Mouse (Mus musculus) embryonic facial prominence, embryonic 12.5 days (tissue): ENCODE results near the gene Camkv. TPM values are rescaled to one million over a fixed set of nuclear protein-coding genes. Genes with fewer than 3 reads are reported as not detected.

Source experiments
- ATAC-seq: fragments of 200-750 bp; cut with Nextera tagmentation; 2 replicates; pipeline ENCODE4 v1.8.0; 2017; ENCODE audit not compliant: insufficient number of reproducible peaks, insufficient read depth, low FRiP score, low TSS enrichment
- H3K27ac ChIP-seq: fragments of 300-500 bp; sonication (generic); 2 replicates; pipeline ENCODE4 v1.5.1; 2016; ENCODE audit warnings: mild to moderate bottlenecking
- H3K27me3 ChIP-seq: fragments of 300-500 bp; sonication (generic); 2 replicates; pipeline ENCODE4 v1.6.1; 2016; ENCODE audit warnings: mild to moderate bottlenecking, moderate library complexity
- H3K36me3 ChIP-seq: fragments of 300-500 bp; sonication (generic); 2 replicates; pipeline ENCODE4 v1.6.1; 2016; ENCODE audit warnings: mild to moderate bottlenecking
- H3K4me1 ChIP-seq: fragments of 300-500 bp; sonication (generic); 2 replicates; pipeline ENCODE4 v1.6.1; 2016
- H3K4me2 ChIP-seq: fragments of 300-500 bp; sonication (generic); replicated peaks from 2 replicates; pipeline ENCODE4 v1.6.1; 2016; ENCODE audit warnings: mild to moderate bottlenecking, moderate library complexity
- H3K4me3 ChIP-seq: fragments of 300-500 bp; sonication (generic); 2 replicates; pipeline ENCODE4 v1.5.1; 2016; ENCODE audit warnings: mild to moderate bottlenecking
- H3K9ac ChIP-seq: fragments of 300-500 bp; sonication (generic); 2 replicates; pipeline ENCODE4 v1.6.1; 2016; ENCODE audit warnings: mild to moderate bottlenecking, moderate library complexity
- H3K9me3 ChIP-seq: fragments of 300-500 bp; sonication (generic); 2 replicates; pipeline ENCODE4 v1.6.1; 2016; ENCODE audit warnings: mild to moderate bottlenecking, moderate library complexity
- WGBS: fragments of 180-500 bp; shearing (Covaris S2); methylation state at CpG from one replicate; pipeline ENCODE4 v1.1.7; 2016; 5-methylcytosine and 5-hydroxymethylcytosine counted together
- polyA plus RNA-seq: library from polyadenylated mRNA; unstranded; fragments of >200 nt; fragmentation: Nextera tagmentation; extraction: Ambion mirVana; gene quantifications from 2 replicates; pipeline ENCODE4 v1.2.1, GENCODE M21; 2016

Camkv gene
- polyA plus RNA-seq, 1 experiment from 2014 or later, result 7.0 TPM

DNA sequence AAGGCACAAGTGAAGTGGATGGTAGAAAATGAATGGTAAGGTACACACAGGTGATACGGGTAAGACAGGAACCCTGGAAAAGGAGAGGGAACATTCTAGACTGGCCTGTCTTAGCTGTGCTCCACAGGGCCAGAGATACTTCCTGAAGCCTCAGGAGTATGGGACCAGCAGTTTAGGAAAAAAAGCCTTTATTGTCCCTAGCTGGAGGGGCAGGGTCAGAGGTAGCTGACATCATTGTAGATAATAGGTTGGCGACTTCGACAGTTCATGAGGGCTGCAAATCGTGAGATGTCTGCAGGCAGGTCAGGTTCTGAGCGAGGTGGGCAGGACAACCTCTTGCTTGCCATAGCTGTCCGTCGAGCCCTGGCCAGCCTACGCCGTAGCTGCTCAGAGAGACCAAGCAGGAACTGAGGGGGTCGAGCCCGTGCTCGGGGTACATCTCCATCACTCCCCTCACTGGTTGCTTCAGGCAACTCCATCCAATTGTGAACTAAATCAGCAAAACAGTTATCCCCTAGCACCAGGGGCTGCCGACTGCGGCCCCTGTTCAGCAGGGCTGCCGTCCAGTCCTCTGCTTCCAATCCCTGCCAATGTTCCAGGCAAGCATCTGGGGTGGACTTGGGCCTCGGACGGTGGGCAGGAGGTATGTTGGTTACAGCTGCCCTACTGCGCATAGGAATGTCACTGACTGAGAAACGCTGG lies 48.7 kb downstream of the Camkv start:
- Histone ChIP-seq H3K4me1 (peaks cover 53% of the 10 kb centered on the region), H3K27me3 (no peaks in the 10 kb centered on the region), H3K36me3 (no peaks in the 10 kb centered on the region), H3K4me3 (peak overlapping the region; percentile 87), H3K9me3 (no peaks in the 10 kb centered on the region), H3K27ac (peak overlapping the region; percentile 98), H3K4me2 (peak overlapping the region; percentile 88), H3K9ac (peak overlapping the region; percentile 88)
- WGBS, result 23% methylated on average over 19 of the region's 19 CpGs
- ATAC-seq, result no peak

DNA sequence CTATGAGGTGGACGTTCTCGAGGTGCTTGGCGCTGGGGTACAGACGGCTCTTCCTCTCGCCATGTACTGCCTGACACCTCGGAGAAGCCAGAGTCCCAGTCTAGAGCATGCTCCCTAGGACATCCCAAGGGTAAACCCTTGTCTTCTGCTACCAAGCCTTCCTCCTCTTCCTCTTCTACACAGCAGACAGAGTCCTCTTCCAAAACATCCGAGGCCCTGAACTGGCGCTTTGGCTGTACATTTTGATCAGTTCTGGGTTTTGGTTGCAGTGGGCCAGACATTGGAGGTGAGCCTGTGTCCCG lies 49.2 kb downstream of the Camkv start:
- Histone ChIP-seq H3K27ac (peak overlapping the region; percentile 98), H3K27me3 (no peaks in the 10 kb centered on the region), H3K9me3 (no peaks in the 10 kb centered on the region), H3K4me1 (peaks cover 53% of the 10 kb centered on the region), H3K4me3 (peak overlapping the region; percentile 87), H3K9ac (peak overlapping the region; percentile 88), H3K4me2 (peak overlapping the region; percentile 88), H3K36me3 (no peaks in the 10 kb centered on the region)
- WGBS, result 29% methylated on average over 9 of the region's 9 CpGs
- ATAC-seq, result no peak

DNA sequence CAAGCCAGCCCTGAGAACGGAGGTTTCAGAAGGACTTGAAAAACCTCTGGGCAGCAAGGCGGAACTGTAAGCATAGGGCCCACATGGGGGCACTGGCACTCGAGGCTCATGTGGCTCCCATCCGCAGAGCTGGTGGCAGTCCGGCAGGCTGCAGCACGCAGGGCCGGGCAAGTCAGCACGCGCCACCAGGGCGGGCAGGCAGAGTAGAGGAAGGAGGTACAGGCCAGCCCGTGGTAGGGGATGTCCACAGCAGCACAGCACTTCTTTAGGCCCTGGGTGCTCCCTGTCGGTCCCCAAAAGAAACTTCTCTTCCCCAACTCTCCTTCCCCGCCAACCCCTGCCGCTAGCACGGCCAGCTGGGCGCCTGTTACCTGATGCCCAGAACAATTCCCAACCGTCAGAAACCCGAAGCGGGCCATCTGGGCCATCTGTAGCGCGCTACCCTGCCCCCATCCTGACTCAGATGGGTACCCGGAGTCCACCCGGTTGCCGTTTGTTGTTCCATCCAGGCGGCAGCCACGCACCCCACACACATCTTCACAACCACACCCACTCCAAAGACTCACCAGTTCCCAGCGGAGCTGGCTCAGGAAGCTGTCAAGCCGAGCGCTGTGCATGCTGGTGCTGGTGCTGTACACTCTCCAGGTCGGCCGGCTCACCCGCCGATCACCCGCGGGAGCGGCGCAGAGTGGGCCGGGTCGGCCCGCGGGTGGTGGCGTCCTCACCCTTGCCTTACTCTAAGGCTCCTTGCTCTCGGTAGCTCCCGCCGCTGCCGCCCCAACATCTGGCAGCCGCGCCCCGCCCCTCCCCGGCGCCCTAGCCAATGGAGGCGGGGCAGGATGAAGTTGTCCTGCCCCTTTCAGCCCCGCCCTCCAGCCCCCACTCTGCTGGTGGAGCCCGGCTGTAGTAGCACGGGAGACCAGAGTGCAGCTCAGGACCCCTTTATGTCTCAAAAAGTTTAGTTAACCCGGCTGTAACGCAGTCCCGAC lies 50.0 kb downstream of the Camkv start, which contains the start of gene Inka1:
Gene Inka1, minus strand, starts transcription at position 749 of the 989 bp plus-strand sequence.
- Histone ChIP-seq H3K4me2 (peak within 1 kb of the TSS; percentile 88), H3K27ac (peak within 1 kb of the TSS; percentile 98), H3K27me3 (no peaks in the 10 kb centered on the region), H3K4me3 (peak within 1 kb of the TSS; percentile 87), H3K36me3 (no peaks in the 10 kb centered on the region), H3K9ac (peak within 1 kb of the TSS; percentile 88), H3K9me3 (no peaks in the 10 kb centered on the region), H3K4me1 (peaks cover 46% of the 10 kb centered on the region)
- ATAC-seq, result peak; percentile 64
- WGBS, result under 1% methylated on average over 58 of the region's 58 CpGs

DNA sequence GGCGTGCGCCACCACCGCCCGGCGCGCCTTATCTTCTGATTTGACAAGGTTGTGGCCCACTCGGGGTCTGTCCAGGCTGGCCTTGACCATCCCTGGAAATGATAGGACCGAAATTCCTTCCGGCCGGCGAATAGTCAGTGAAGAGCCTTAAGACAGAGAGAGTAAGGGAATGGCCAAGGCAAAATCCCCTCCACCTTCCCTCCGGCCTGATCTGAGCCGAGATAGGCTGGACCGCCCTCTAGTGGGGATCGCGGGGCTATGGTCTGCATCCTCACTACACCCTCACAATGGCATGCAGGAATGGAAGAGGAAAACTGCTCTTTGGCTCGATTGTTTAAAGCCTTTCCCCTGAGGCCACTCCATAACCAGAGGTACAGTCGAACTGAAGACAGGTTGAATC lies 50.9 kb downstream of the Camkv start:
- peaks cover 36% of the 10 kb centered on the region for H3K4me1 ChIP-seq
- H3K4me2 ChIP-seq, result peak overlapping the region; percentile 88
- ATAC-seq, result 0 out of 2 replicates have a peak, but pooled peaks have one; percentile 17
- H3K9ac ChIP-seq, result no peak overlapping the region
- H3K9me3 ChIP-seq, result no peaks in the 10 kb centered on the region
- H3K36me3 ChIP-seq, result no peaks in the 10 kb centered on the region
- peak overlapping the region; percentile 98 for H3K27ac ChIP-seq
- peak overlapping the region; percentile 87 for H3K4me3 ChIP-seq
- 3% methylated on average over 18 of the region's 18 CpGs for WGBS
- no peaks in the 10 kb centered on the region for H3K27me3 ChIP-seq

DNA sequence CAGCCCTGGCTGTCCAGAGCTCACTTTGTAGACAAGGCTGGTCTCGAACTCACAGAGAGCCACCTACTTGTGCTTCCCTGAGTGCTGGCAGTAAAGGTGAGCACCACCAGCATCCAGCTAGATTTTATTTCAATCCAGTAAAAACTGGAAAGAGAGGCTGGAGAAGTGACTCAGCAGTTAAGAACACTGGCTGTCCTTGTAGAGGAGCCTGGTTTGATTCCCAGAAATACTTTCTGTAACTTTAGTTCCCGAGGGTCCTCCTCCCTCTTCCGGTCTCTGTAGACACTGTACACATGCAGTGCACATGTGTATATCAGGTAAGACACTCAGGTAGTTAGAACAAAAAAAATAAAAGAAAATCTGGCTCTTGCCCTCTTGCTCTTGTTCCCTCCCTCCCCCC lies 52.5 kb downstream of the Camkv start:
- Histone ChIP-seq H3K9me3 (no peaks in the 10 kb centered on the region), H3K4me2 (no peak overlapping the region), H3K4me1 (peaks cover 22% of the 10 kb centered on the region), H3K27me3 (no peaks in the 10 kb centered on the region), H3K36me3 (no peaks in the 10 kb centered on the region), H3K4me3 (no peak overlapping the region), H3K27ac (peak overlapping the region; percentile 65; the same call in 1 of the 2 replicates), H3K9ac (no peak overlapping the region)
- no peak for ATAC-seq
- 41% methylated on average over 3 of the region's 3 CpGs for WGBS

DNA sequence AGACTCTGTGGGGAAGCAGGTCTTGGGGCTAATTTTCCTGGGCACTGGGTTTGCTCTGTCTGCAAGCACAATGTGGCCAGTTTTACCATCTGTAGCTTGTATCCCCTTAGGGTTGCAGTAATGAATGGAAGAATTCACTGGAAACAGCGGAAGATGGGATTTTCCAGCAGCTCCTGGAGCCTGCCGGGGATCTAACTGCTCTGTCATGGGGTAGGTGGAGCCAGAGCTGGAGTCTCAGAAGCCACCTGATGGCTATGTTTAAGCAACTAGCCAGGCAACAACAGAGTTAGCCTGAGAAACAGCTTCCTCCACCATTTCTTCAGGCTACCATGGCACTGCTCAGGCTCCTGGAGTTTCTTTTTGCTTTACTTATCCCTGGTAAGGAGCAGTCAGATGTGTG lies 56.7 kb downstream of the Camkv start, which contains the start of gene Cdhr4:
Gene Cdhr4, plus strand, starts transcription at position 301 of the 400 bp plus-strand sequence.
- H3K4me2 ChIP-seq, result no peak within 1 kb of the TSS
- peak within 1 kb of the TSS; percentile 5; the same call in 1 of the 2 replicates for H3K27ac ChIP-seq
- no peak for ATAC-seq
- no peak within 1 kb of the TSS for H3K4me3 ChIP-seq
- peaks cover 10% of the 10 kb centered on the region; the same call in 1 of the 2 replicates for H3K4me1 ChIP-seq
- no peak within 1 kb of the TSS for H3K9ac ChIP-seq
- H3K27me3 ChIP-seq, result no peaks in the 10 kb centered on the region
- no peaks in the 10 kb centered on the region for H3K9me3 ChIP-seq
- 26% methylated on average over 2 of the region's 2 CpGs for WGBS
- H3K36me3 ChIP-seq, result no peaks in the 10 kb centered on the region

DNA sequence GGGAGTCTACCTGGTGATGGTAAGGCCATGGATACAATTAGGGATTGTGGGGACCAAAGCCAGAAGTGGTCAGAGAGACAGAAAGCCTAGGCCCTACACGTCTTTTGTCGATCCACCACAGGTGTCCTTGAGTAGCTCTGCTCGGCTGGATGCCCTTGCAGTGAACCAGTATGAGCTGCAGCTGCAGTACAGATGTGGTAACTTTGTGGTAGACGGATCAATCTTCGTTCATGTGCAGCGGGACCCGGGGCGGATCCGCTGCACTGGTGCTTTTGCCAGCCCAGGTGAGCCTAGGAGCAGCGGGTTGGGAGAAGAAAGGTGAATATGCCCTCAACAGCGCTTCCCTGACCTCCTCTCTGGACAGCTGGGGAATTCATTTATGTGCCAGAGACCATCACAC lies 57.5 kb downstream of the Camkv start:
- Histone ChIP-seq H3K27ac (no peak overlapping the region), H3K36me3 (no peaks in the 10 kb centered on the region), H3K4me2 (no peak overlapping the region), H3K27me3 (no peaks in the 10 kb centered on the region), H3K9me3 (no peaks in the 10 kb centered on the region), H3K4me3 (no peak overlapping the region), H3K9ac (no peak overlapping the region), H3K4me1 (peaks cover 5% of the 10 kb centered on the region; the same call in 1 of the 2 replicates)
- 81% methylated on average over 11 of the region's 11 CpGs for WGBS
- ATAC-seq, result no peak

DNA sequence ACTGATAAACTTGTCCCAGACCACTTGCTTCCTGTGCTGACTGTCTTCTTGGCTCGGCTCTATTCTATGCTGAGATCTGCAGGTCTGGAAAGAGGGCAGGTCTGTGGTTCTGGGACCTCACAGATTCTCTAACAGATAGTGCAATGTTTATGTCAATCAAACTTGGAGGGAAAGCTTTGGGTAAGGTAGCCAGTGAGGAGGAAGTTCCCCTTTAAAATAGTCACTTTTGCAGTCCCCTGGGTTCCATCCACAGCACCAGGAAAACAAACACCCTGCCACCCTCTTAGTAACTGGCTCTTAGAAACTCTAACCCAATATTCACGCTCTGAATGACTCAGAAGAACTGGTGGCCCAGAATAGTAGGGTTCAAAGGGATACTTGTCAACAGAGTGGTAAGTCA lies 59.0 kb downstream of the Camkv start:
- Histone ChIP-seq H3K36me3 (no peaks in the 10 kb centered on the region), H3K4me3 (no peak overlapping the region), H3K4me1 (no peaks in the 10 kb centered on the region), H3K9ac (no peak overlapping the region), H3K4me2 (no peak overlapping the region), H3K27ac (0 out of 2 replicates have a peak overlapping the region, but pooled peaks have one; percentile 17), H3K27me3 (no peaks in the 10 kb centered on the region), H3K9me3 (no peaks in the 10 kb centered on the region)
- 68% methylated on average over 2 of the region's 2 CpGs for WGBS
- ATAC-seq, result no peak

DNA sequence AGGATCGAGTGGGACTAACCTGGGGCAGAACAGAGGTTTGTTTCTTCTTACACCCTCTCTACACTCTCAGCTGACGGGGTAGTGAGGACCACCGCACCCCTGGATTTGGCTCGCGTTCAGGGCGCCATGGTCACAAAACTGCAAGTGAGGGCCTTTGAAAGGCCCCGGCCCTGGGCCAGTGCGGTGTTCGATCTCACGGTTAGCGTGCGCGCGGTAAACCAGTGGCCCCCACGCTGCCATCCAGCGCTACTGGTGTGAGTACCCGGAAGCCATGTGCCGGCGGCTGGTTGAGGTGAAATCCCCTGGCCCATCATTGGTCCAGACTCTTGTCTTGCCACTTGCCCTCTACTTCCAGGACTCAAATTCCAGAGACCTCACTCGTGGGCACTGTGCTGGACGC lies 60.0 kb downstream of the Camkv start:
- no peak for ATAC-seq
- Histone ChIP-seq H3K4me1 (no peaks in the 10 kb centered on the region), H3K4me3 (no peak overlapping the region), H3K4me2 (no peak overlapping the region), H3K27ac (no peak overlapping the region), H3K36me3 (no peaks in the 10 kb centered on the region), H3K27me3 (no peaks in the 10 kb centered on the region), H3K9me3 (no peaks in the 10 kb centered on the region), H3K9ac (no peak overlapping the region)
- 94% methylated on average over 21 of the region's 21 CpGs for WGBS

DNA sequence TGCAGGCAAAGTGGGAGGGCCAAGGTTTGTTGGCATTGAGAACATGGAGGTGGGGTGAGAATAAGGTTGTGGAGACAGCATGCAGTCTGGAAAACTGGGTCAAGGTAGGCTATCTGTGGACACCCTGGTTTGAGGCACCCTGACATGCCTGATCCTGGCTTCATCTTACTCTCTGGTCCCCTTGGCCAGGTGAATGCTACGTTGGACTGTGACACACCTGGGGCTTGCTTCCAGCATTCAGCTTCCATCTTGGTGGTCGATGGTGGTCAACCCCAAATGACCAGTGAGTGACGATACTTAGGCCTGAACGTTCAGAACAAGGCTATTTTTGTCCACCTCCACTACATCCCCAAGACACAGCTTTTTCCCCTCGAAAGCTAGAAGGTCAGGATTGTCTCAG lies 60.6 kb downstream of the Camkv start, which contains the start of gene Gm20662:
Gene Gm20662, plus strand, starts transcription at position 301 of the 400 bp plus-strand sequence.
- no peak for ATAC-seq
- Histone ChIP-seq H3K27me3 (no peaks in the 10 kb centered on the region), H3K4me3 (no peak within 1 kb of the TSS), H3K27ac (no peak within 1 kb of the TSS), H3K9ac (no peak within 1 kb of the TSS), H3K36me3 (no peaks in the 10 kb centered on the region), H3K9me3 (no peaks in the 10 kb centered on the region), H3K4me1 (no peaks in the 10 kb centered on the region), H3K4me2 (no peak within 1 kb of the TSS)
- WGBS, result 94% methylated on average over 5 of the region's 5 CpGs
